35 mouse cellular contexts compared by ENCODE assay signal in genomic region chr4:104301764-104302163, GRCm38 (mm10).
"Had no signal": no experiment of that assay in that cellular context is flagged by ENCODE, and none has a peak within 500 bp of the region (broad histone marks: within the 10 kb centered on the region; RNA-seq: fewer than 3 reads in every experiment).

No protein-coding gene starts in this region.

- H3K9me3 ChIP-seq: heart, embryonic 10.5 days; heart, embryonic 12.5 days; heart, embryonic 13.5 days; heart, embryonic 15.5 days; hindbrain, embryonic 10.5 days; hindbrain, embryonic 12.5 days; hindbrain, embryonic 13.5 days; hindbrain, embryonic 15.5 days; intestine, embryonic 15.5 days; kidney, embryonic 15.5 days had no signal

- ATAC-seq: hindbrain, embryonic 16.5 days; hindbrain, postnatal 0 days; inflammation-experienced regulatory T-cells, adult 6 months; intestine, embryonic 15.5 days; intestine, embryonic 16.5 days; intestine, postnatal 0 days had no signal

- H3K4me2 ChIP-seq: heart, embryonic 11.5 days; heart, embryonic 12.5 days; heart, embryonic 13.5 days; heart, embryonic 15.5 days; hindbrain, embryonic 12.5 days; hindbrain, embryonic 13.5 days; hindbrain, embryonic 14.5 days; hindbrain, embryonic 15.5 days; intestine, embryonic 15.5 days; kidney, embryonic 15.5 days had no signal

- DNase-seq: heart, postnatal 10 days; heart, postnatal 14 days; heart, postnatal 36 days; heart, postnatal 4 days; kidney, adult 11 months; kidney, adult 18-20 months; kidney, adult 2 months; kidney, adult 8-10 months; kidney, adult 9 months; kidney, postnatal 10 days; kidney, postnatal 14 days; kidney, postnatal 25 days; kidney, postnatal 36 days; kidney, postnatal 4 days; layer of hippocampus, adult 9-11 months; layer of hippocampus, postnatal 36 days had no signal

- H3K4me1 ChIP-seq: heart, embryonic 10.5 days; heart, embryonic 12.5 days; heart, embryonic 13.5 days; heart, embryonic 15.5 days; hindbrain, embryonic 10.5 days; hindbrain, embryonic 12.5 days; intestine, embryonic 15.5 days; kidney, embryonic 15.5 days had no signal

- H3K4me3 ChIP-seq: heart, embryonic 10.5 days; heart, embryonic 12.5 days; heart, embryonic 13.5 days; heart, embryonic 15.5 days; hindbrain, embryonic 10.5 days; hindbrain, embryonic 12.5 days; hindbrain, embryonic 13.5 days; hindbrain, embryonic 15.5 days; intestine, embryonic 15.5 days; kidney, embryonic 15.5 days; layer of hippocampus, adult 2 months had no signal

- H3K27ac ChIP-seq: heart, embryonic 10.5 days; heart, embryonic 13.5 days; heart, embryonic 15.5 days; hindbrain, embryonic 10.5 days; hindbrain, embryonic 12.5 days; hindbrain, embryonic 13.5 days; hindbrain, embryonic 14.5 days; hindbrain, embryonic 15.5 days; hindbrain, postnatal 0 days; intestine, embryonic 15.5 days; kidney, embryonic 15.5 days; kidney, postnatal 0 days; layer of hippocampus, adult 2 months had no signal

- H3K27me3 ChIP-seq: heart, embryonic 15.5 days; hindbrain, embryonic 12.5 days; hindbrain, embryonic 13.5 days; hindbrain, embryonic 15.5 days; intestine, embryonic 15.5 days; kidney, embryonic 15.5 days had no signal

- H3K9ac ChIP-seq: heart, embryonic 12.5 days; heart, embryonic 13.5 days; heart, embryonic 15.5 days; hindbrain, embryonic 12.5 days; hindbrain, embryonic 13.5 days; hindbrain, embryonic 14.5 days; hindbrain, embryonic 15.5 days; intestine, embryonic 15.5 days; kidney, embryonic 15.5 days had no signal

- H3K36me3 ChIP-seq: heart, embryonic 10.5 days; heart, embryonic 12.5 days; heart, embryonic 13.5 days; heart, embryonic 15.5 days; hindbrain, embryonic 10.5 days; hindbrain, embryonic 12.5 days; hindbrain, embryonic 13.5 days; hindbrain, embryonic 15.5 days; intestine, embryonic 15.5 days; kidney, embryonic 15.5 days had no signal
